Mouse (Mus musculus): ENCODE measurements at regions not wholly inside any gene's neighbourhood (a gene's known extent, or its start where the extent isn't known, plus 50 kb on each side); places are given as distances from the start of the nearest gene placed in this dataset.
A peak's percentile ranks its signal among the peaks of the same experiment; 100 is the strongest.

GRCm38 (mm10) chr1:184462481-184463124 is 269.8 kb downstream of the Hlx start:
- no peak for DNase-seq (ENCODE audit: low read depth)

GRCm38 (mm10) chr1:184461411-184461810 is 271.0 kb downstream of the Hlx start:
- DNase-seq (ENCODE audit: low read depth): no peak

GRCm38 (mm10) chr1:184456727-184457126 is 275.7 kb downstream of the Hlx start:
- no peak for DNase-seq (ENCODE audit: low read depth)

- DNase-seq (ENCODE audit: low read depth): no peak
These were observed 278.0 kb downstream of the Hlx start for GRCm38 (mm10) chr1:184454381-184454780.

- no peak for DNase-seq (ENCODE audit: low read depth)
These were observed 278.7 kb downstream of the Hlx start for GRCm38 (mm10) chr1:184453673-184454072.

GRCm38 (mm10) chr1:184453061-184453460 is 279.4 kb downstream of the Hlx start:
- no peak for DNase-seq (ENCODE audit: low read depth)

- no peak for DNase-seq (ENCODE audit: low read depth)
These were observed 280.7 kb downstream of the Hlx start for GRCm38 (mm10) chr1:184451686-184452085.

GRCm38 (mm10) chr1:184449007-184449406 is 283.4 kb downstream of the Hlx start:
- DNase-seq (ENCODE audit: low read depth): no peak

- DNase-seq (ENCODE audit: low read depth): peak; percentile 76
These were observed 284.5 kb downstream of the Hlx start for GRCm38 (mm10) chr1:184447911-184448310.

- no peak for DNase-seq (ENCODE audit: low read depth)
These were observed 285.2 kb downstream of the Hlx start for GRCm38 (mm10) chr1:184447161-184447667.

GRCm38 (mm10) chr1:184444189-184444588 is 288.2 kb downstream of the Hlx start:
- no peak for DNase-seq (ENCODE audit: low read depth)

GRCm38 (mm10) chr1:184442701-184443100 is 289.7 kb downstream of the Hlx start:
- DNase-seq (ENCODE audit: low read depth): no peak

- peak; percentile 78 for DNase-seq (ENCODE audit: low read depth)
These were observed 291.3 kb downstream of the Hlx start for GRCm38 (mm10) chr1:184441005-184441557.

- DNase-seq (ENCODE audit: low read depth): no peak
These were observed 292.9 kb downstream of the Hlx start for GRCm38 (mm10) chr1:184439506-184439905.

GRCm38 (mm10) chr1:184436387-184436786 is 296.0 kb downstream of the Hlx start:
- no peak for DNase-seq (ENCODE audit: low read depth)

- DNase-seq (ENCODE audit: low read depth): no peak
These were observed 303.8 kb downstream of the Hlx start for GRCm38 (mm10) chr1:184428612-184429011.

GRCm38 (mm10) chr1:184428035-184428434 is 304.4 kb downstream of the Hlx start:
- no peak for DNase-seq (ENCODE audit: low read depth)

GRCm38 (mm10) chr1:184425694-184426093 is 306.7 kb downstream of the Hlx start:
- no peak for DNase-seq (ENCODE audit: low read depth)

GRCm38 (mm10) chr1:184424035-184424434 is 308.4 kb downstream of the Hlx start:
- no peak for DNase-seq (ENCODE audit: low read depth)

- no peak for DNase-seq (ENCODE audit: low read depth)
These were observed 319.8 kb downstream of the Hlx start for GRCm38 (mm10) chr1:184412596-184412995.

GRCm38 (mm10) chr1:184411066-184411465 is 321.4 kb downstream of the Hlx start:
- DNase-seq (ENCODE audit: low read depth): no peak

- DNase-seq (ENCODE audit: low read depth): no peak
These were observed 322.4 kb downstream of the Hlx start for GRCm38 (mm10) chr1:184409986-184410385.

- no peak for DNase-seq (ENCODE audit: low read depth)
These were observed 329.4 kb downstream of the Hlx start for GRCm38 (mm10) chr1:184402985-184403384.

GRCm38 (mm10) chr1:184395215-184395614 is 337.2 kb downstream of the Hlx start:
- DNase-seq (ENCODE audit: low read depth): peak; percentile 63
